Comparison of ENCODE assay signal across 8 mouse cellular contexts in genomic region chr19:7143854-7144253, GRCm38 (mm10). TPM values are rescaled to one million over a fixed set of nuclear protein-coding genes. Genes with fewer than 3 reads are reported as not detected.
DNase-seq lines count a peak whose midpoint lies in the region; ATAC-seq and TF ChIP-seq lines count a peak whose summit lies in the region.

No protein-coding gene starts in this region.

- no peak overlapping the region for H3K27ac ChIP-seq in gastrocnemius, adult 2 months
- peak overlapping the region; percentile 23; the same call in 1 of the 2 replicates for H3K27ac ChIP-seq in hindbrain, embryonic 15.5 days (replicated peaks)
- H3K27ac ChIP-seq in limb, embryonic 11.5 days (replicated peaks; ENCODE audit: low read depth, low read length) = no peak overlapping the region
- H3K27ac ChIP-seq in midbrain, embryonic 11.5 days (ENCODE audit: low read depth, low read length) = no peak overlapping the region

- WGBS in hindbrain, embryonic 15.5 days = 1% methylated on average over 20 of the region's 20 CpGs
- WGBS in limb, embryonic 11.5 days = under 1% methylated on average over 20 of the region's 20 CpGs
- WGBS in midbrain, embryonic 11.5 days = under 1% methylated on average over 20 of the region's 20 CpGs

- peaks cover 8% of the 10 kb centered on the region; the same call in 1 of the 2 replicates for H3K27me3 ChIP-seq in hindbrain, embryonic 15.5 days
- H3K27me3 ChIP-seq in limb, embryonic 11.5 days (ENCODE audit: control insufficient read depth, insufficient read depth, low read length) = peaks cover 20% of the 10 kb centered on the region
- peaks cover 14% of the 10 kb centered on the region for H3K27me3 ChIP-seq in midbrain, embryonic 11.5 days (ENCODE audit: control insufficient read depth, insufficient read depth, low read length)

- no peaks in the 10 kb centered on the region for H3K36me3 ChIP-seq in hindbrain, embryonic 15.5 days
- H3K36me3 ChIP-seq in limb, embryonic 11.5 days (ENCODE audit: control insufficient read depth, insufficient read depth, low read length) = no peaks in the 10 kb centered on the region
- no peaks in the 10 kb centered on the region for H3K36me3 ChIP-seq in midbrain, embryonic 11.5 days (ENCODE audit: control insufficient read depth, insufficient read depth, low read length)

- H3K4me3 ChIP-seq in gastrocnemius, adult 2 months = peak overlapping the region; percentile 60
- H3K4me3 ChIP-seq in hindbrain, embryonic 15.5 days = peak overlapping the region; percentile 25
- peak overlapping the region; percentile 28 for H3K4me3 ChIP-seq in limb, embryonic 11.5 days (ENCODE audit: low read depth, low read length)
- peak overlapping the region; percentile 16; the same call in 1 of the 2 replicates for H3K4me3 ChIP-seq in midbrain, embryonic 11.5 days (ENCODE audit: low read depth, low read length)

- ATAC-seq in common myeloid progenitor, adult 5-6 weeks (replicated peaks; ENCODE audit: low read depth, poor library complexity, severe bottlenecking) = peak; percentile 84
- ATAC-seq in hindbrain, embryonic 15.5 days (ENCODE audit: low FRiP score, low read depth) = no peak
- ATAC-seq in limb, embryonic 11.5 days (ENCODE audit: insufficient number of reproducible peaks, low FRiP score, low TSS enrichment, low read depth) = 0 out of 2 replicates have a peak, but pooled peaks have one; percentile 4
- ATAC-seq in midbrain, embryonic 11.5 days (ENCODE audit: low FRiP score) = peak; percentile 79

- H3K4me2 ChIP-seq in hindbrain, embryonic 15.5 days = peak overlapping the region; percentile 55
- peak overlapping the region; percentile 61 for H3K4me2 ChIP-seq in limb, embryonic 11.5 days (ENCODE audit: low read depth, severe bottlenecking)
- peak overlapping the region; percentile 50 for H3K4me2 ChIP-seq in midbrain, embryonic 11.5 days

- H3K9me3 ChIP-seq in hindbrain, embryonic 15.5 days = no peaks in the 10 kb centered on the region
- H3K9me3 ChIP-seq in limb, embryonic 11.5 days (ENCODE audit: control insufficient read depth, low read length) = no peaks in the 10 kb centered on the region; the same call in 1 of the 2 replicates
- no peaks in the 10 kb centered on the region for H3K9me3 ChIP-seq in midbrain, embryonic 11.5 days (ENCODE audit: control insufficient read depth, low read length)

- TF ChIP-seq CTCF in gastrocnemius, adult 2 months (IDR thresholded peaks at IDR 0.05) = no peak

- H3K4me1 ChIP-seq in hindbrain, embryonic 15.5 days (replicated peaks) = peaks cover 78% of the 10 kb centered on the region
- H3K4me1 ChIP-seq in limb, embryonic 11.5 days (ENCODE audit: control insufficient read depth, insufficient read depth, low read length) = peaks cover 37% of the 10 kb centered on the region
- peaks cover 41% of the 10 kb centered on the region for H3K4me1 ChIP-seq in midbrain, embryonic 11.5 days (ENCODE audit: control insufficient read depth, insufficient read depth, low read length)

- peak; percentile 95 for DNase-seq in ZHBTc4 (ENCODE audit: low read depth, low spot score)
- peak; percentile 79 for DNase-seq in gastrocnemius, adult 2 months
- DNase-seq in limb, embryonic 11.5 days (ENCODE audit: low spot score) = peak; percentile 79
- DNase-seq in midbrain, embryonic 11.5 days (ENCODE audit: low spot score, missing footprints) = peak; percentile 93
- peak; percentile 37 to 72 for DNase-seq in spleen, postnatal 10 days (ENCODE audit: low spot score in 2 of 2)
- DNase-seq in cerebellum, adult 8-10 months = no peak

- H3K9ac ChIP-seq in hindbrain, embryonic 15.5 days = peak overlapping the region; percentile 30; the same call in 1 of the 2 replicates
- H3K9ac ChIP-seq in limb, embryonic 11.5 days (ENCODE audit: low read length) = no peak overlapping the region
- H3K9ac ChIP-seq in midbrain, embryonic 11.5 days (ENCODE audit: low read length) = peak overlapping the region; percentile 61

- intact Hi-C loops in gastrocnemius, adult 2 months (cut with DNase I) = no loop called here

RNA-seq across cellular contexts. Expression of gene Flrt1, which starts 38.3 kb away (rescaled TPM):
- total RNA-seq in common myeloid progenitor, adult 5-6 weeks (2017) = not detected in 2 replicates
- under 1 TPM; 0.53 to 0.54 TPM for total RNA-seq in gastrocnemius, adult 2 months (2021)
- 9.8 and 11.1 TPM in 2 replicates for polyA plus RNA-seq in hindbrain, embryonic 15.5 days (2015; fragmentation: Nextera tagmentation; extraction: Ambion mirVana)
- 3.0 and 3.9 TPM in 2 replicates for polyA plus RNA-seq in limb, embryonic 11.5 days (2014; fragmentation: Nextera tagmentation; extraction: Ambion mirVana)
- 7.5 and 8.2 TPM in 2 replicates for polyA plus RNA-seq in midbrain, embryonic 11.5 days (2014; fragmentation: Nextera tagmentation; extraction: Ambion mirVana)
